In genomic region chr5:36757033-36757432, GRCm38 (mm10) we compare ENCODE assay signal across 11 mouse cellular contexts. TPM values are rescaled to one million over a fixed set of nuclear protein-coding genes. Genes with fewer than 3 reads are reported as not detected.
DNase-seq lines count a peak whose midpoint lies in the region; ATAC-seq and TF ChIP-seq lines count a peak whose summit lies in the region.
"Had no signal": no experiment of that assay in that cellular context is flagged by ENCODE, and none has a peak within 500 bp of the region (broad histone marks: within the 10 kb centered on the region; RNA-seq: fewer than 3 reads in every experiment).

No protein-coding gene starts in this region.

- no peak for TF ChIP-seq POLR2A in testis, adult 2 months (IDR thresholded peaks at IDR 0.05; ENCODE audit: control insufficient read depth, low read depth, low read length)
- no peak for TF ChIP-seq POLR2A in bone marrow, adult 2 months (IDR thresholded peaks at IDR 0.05; ENCODE audit: borderline replicate concordance, control insufficient read depth, low read depth, low read length)

- no peak overlapping the region for H3K9ac ChIP-seq in stomach, postnatal 0 days (ENCODE audit: low read length)

- no peak overlapping the region for H3K4me3 ChIP-seq in testis, adult 2 months (ENCODE audit: control insufficient read depth, low read depth, low read length)
- H3K4me3 ChIP-seq in bone marrow, adult 2 months (replicated peaks; ENCODE audit: control insufficient read depth, low read depth, low read length): no peak overlapping the region
- H3K4me3 ChIP-seq in stomach, postnatal 0 days (ENCODE audit: low read depth, low read length): no peak overlapping the region

- TF ChIP-seq EP300 in stomach, postnatal 0 days (optimal IDR thresholded peaks at IDR 0.05): no peak

- WGBS in bone marrow, adult 2 months: 66% methylated on average over 5 of the region's 5 CpGs
- 68% methylated on average over 5 of the region's 5 CpGs for WGBS in stomach, postnatal 0 days

- H3K4me1 ChIP-seq in testis, adult 2 months (ENCODE audit: control insufficient read depth, insufficient read depth, low read length): no peaks in the 10 kb centered on the region
- H3K4me1 ChIP-seq in bone marrow, adult 2 months (ENCODE audit: control insufficient read depth, insufficient read depth, low read length): no peaks in the 10 kb centered on the region
- H3K4me1 ChIP-seq in stomach, postnatal 0 days (replicated peaks; ENCODE audit: control insufficient read depth, insufficient read depth): no peaks in the 10 kb centered on the region

- ATAC-seq in stomach, postnatal 0 days (ENCODE audit: low FRiP score, low TSS enrichment): no peak

- H3K4me2 ChIP-seq in stomach, postnatal 0 days (replicated peaks; ENCODE audit: low read depth): no peak overlapping the region

- TF ChIP-seq CTCF in testis, adult 2 months (IDR thresholded peaks at IDR 0.05; ENCODE audit: control insufficient read depth, insufficient read depth, insufficient replicate concordance, low read depth, low read length): peak; percentile 37; the same call in 1 of the 2 replicates
- TF ChIP-seq CTCF in bone marrow, adult 2 months (IDR thresholded peaks at IDR 0.05; ENCODE audit: control insufficient read depth, insufficient read depth, low read length): peak; percentile 67
- TF ChIP-seq CTCF in stomach, postnatal 0 days (IDR thresholded peaks at IDR 0.05; ENCODE audit: low read depth): peak; percentile 65

- no peaks in the 10 kb centered on the region for H3K36me3 ChIP-seq in testis, adult 2 months (ENCODE audit: control insufficient read depth, insufficient read depth, low read length)
- H3K36me3 ChIP-seq in stomach, postnatal 0 days (ENCODE audit: control insufficient read depth, insufficient read depth, low read length): no peaks in the 10 kb centered on the region

- DNase-seq in heart, adult 11 months: peak; percentile 44
- no peak for DNase-seq in heart, adult 8-10 months (ENCODE audit: low spot score)
- DNase-seq in testis, postnatal 14 days (ENCODE audit: low spot score): no peak
- no peak for DNase-seq in stomach, postnatal 0 days (ENCODE audit: low spot score)
- DNase-seq in urinary bladder, postnatal 14 days (ENCODE audit: low spot score): no peak
- no peak for DNase-seq in cerebellum, adult 11 months
- DNase-seq: gastrocnemius, postnatal 25 days; left cerebral cortex, postnatal 4 days; midbrain, embryonic 14.5 days had no signal

- H3K27ac ChIP-seq in testis, adult 2 months (ENCODE audit: control insufficient read depth, insufficient read depth, low read depth, low read length): no peak overlapping the region
- no peak overlapping the region for H3K27ac ChIP-seq in bone marrow, adult 2 months (ENCODE audit: control insufficient read depth, insufficient read depth, low read depth, low read length, poor library complexity)
- no peak overlapping the region for H3K27ac ChIP-seq in stomach, postnatal 0 days (replicated peaks)

- H3K27me3 ChIP-seq in testis, adult 2 months (ENCODE audit: control insufficient read depth, insufficient read depth, low read length): no peaks in the 10 kb centered on the region
- H3K27me3 ChIP-seq in stomach, postnatal 0 days (ENCODE audit: control insufficient read depth, insufficient read depth, low read length): no peaks in the 10 kb centered on the region

- no peaks in the 10 kb centered on the region for H3K9me3 ChIP-seq in stomach, postnatal 0 days (ENCODE audit: control insufficient read depth, low read length)

RNA-seq across cellular contexts. Expression of gene Bloc1s4, which starts 8.6 kb away (rescaled TPM):
- 10 to 100 TPM; 10.6 to 11.4 (median 11.3) TPM for total RNA-seq in heart, adult 8-10 months (2022)
- 22.6 and 22.9 TPM in 2 replicates for polyA plus RNA-seq in testis, adult 2 months (2012; rRNA removed)
- polyA plus RNA-seq in bone marrow, adult 2 months (2011; ENCODE audit: insufficient read depth, insufficient read length, low replicate concordance, missing spikeins): 13.6 and 14.4 TPM in 2 replicates
- 21.4 and 22.2 TPM in 2 replicates for polyA plus RNA-seq in stomach, postnatal 0 days (2015; fragmentation: Nextera tagmentation; extraction: Ambion mirVana)

RNA-seq across cellular contexts. Expression of gene Mrfap1, which starts 39.5 kb away (rescaled TPM):
- 100 to 1,000 TPM; 261 to 277 (median 272) TPM for total RNA-seq in heart, adult 8-10 months (2022)
- polyA plus RNA-seq in testis, adult 2 months (2012; rRNA removed): 76.5 and 86.7 TPM in 2 replicates
- 122 and 153 TPM in 2 replicates for polyA plus RNA-seq in bone marrow, adult 2 months (2011; ENCODE audit: insufficient read depth, insufficient read length, low replicate concordance, missing spikeins)
- polyA plus RNA-seq in stomach, postnatal 0 days (2015; fragmentation: Nextera tagmentation; extraction: Ambion mirVana): 310 and 322 TPM in 2 replicates
